Comparison of ENCODE assay signal across 8 mouse cellular contexts in genomic region chr7:84128661-84129060, GRCm38 (mm10). TPM values are rescaled to one million over a fixed set of nuclear protein-coding genes. Genes with fewer than 3 reads are reported as not detected.
DNase-seq lines count a peak whose midpoint lies in the region; ATAC-seq lines count a peak whose summit lies in the region.

No protein-coding gene starts in this region.

- no peak overlapping the region for H3K27ac ChIP-seq in forebrain, embryonic 16.5 days (ENCODE audit: low read length)
- no peak overlapping the region for H3K27ac ChIP-seq in forebrain, embryonic 10.5 days
- peak overlapping the region; percentile 44 for H3K27ac ChIP-seq in embryonic facial prominence, embryonic 14.5 days (replicated peaks; ENCODE audit: low read depth, low read length)
- peak overlapping the region; percentile 50; the same call in 1 of the 2 replicates for H3K27ac ChIP-seq in intestine, embryonic 16.5 days (ENCODE audit: low read length)

- H3K9me3 ChIP-seq in forebrain, embryonic 16.5 days (ENCODE audit: control insufficient read depth, low read length), result no peaks in the 10 kb centered on the region
- H3K9me3 ChIP-seq in forebrain, embryonic 10.5 days, result no peaks in the 10 kb centered on the region
- no peaks in the 10 kb centered on the region for H3K9me3 ChIP-seq in embryonic facial prominence, embryonic 14.5 days (ENCODE audit: control insufficient read depth, low read length)
- H3K9me3 ChIP-seq in intestine, embryonic 16.5 days (ENCODE audit: control insufficient read depth, low read length), result no peaks in the 10 kb centered on the region

- H3K9ac ChIP-seq in forebrain, embryonic 16.5 days (replicated peaks; ENCODE audit: low read depth, low read length), result no peak overlapping the region
- no peak overlapping the region for H3K9ac ChIP-seq in embryonic facial prominence, embryonic 14.5 days (ENCODE audit: low read depth, low read length)
- H3K9ac ChIP-seq in intestine, embryonic 16.5 days (ENCODE audit: low read depth, low read length), result 0 out of 2 replicates have a peak overlapping the region, but pooled peaks have one; percentile 14

- H3K27me3 ChIP-seq in forebrain, embryonic 16.5 days (replicated peaks; ENCODE audit: control insufficient read depth, insufficient read depth, low read length), result no peaks in the 10 kb centered on the region
- no peaks in the 10 kb centered on the region for H3K27me3 ChIP-seq in forebrain, embryonic 10.5 days (ENCODE audit: poor library complexity, severe bottlenecking)
- no peaks in the 10 kb centered on the region for H3K27me3 ChIP-seq in embryonic facial prominence, embryonic 14.5 days (replicated peaks; ENCODE audit: control insufficient read depth, insufficient read depth, low read length)
- no peaks in the 10 kb centered on the region for H3K27me3 ChIP-seq in intestine, embryonic 16.5 days (replicated peaks; ENCODE audit: control insufficient read depth, insufficient read depth, low read length)

- H3K36me3 ChIP-seq in forebrain, embryonic 16.5 days (ENCODE audit: control insufficient read depth, insufficient read depth), result no peaks in the 10 kb centered on the region
- H3K36me3 ChIP-seq in forebrain, embryonic 10.5 days (replicated peaks), result peaks cover 2% of the 10 kb centered on the region; the same call in 1 of the 2 replicates
- no peaks in the 10 kb centered on the region for H3K36me3 ChIP-seq in embryonic facial prominence, embryonic 14.5 days (ENCODE audit: control insufficient read depth, insufficient read depth, low read length)
- H3K36me3 ChIP-seq in intestine, embryonic 16.5 days (ENCODE audit: control insufficient read depth, insufficient read depth, low read length), result no peaks in the 10 kb centered on the region; the same call in 1 of the 2 replicates

- H3K4me2 ChIP-seq in forebrain, embryonic 16.5 days (ENCODE audit: low read length), result no peak overlapping the region
- no peak overlapping the region for H3K4me2 ChIP-seq in embryonic facial prominence, embryonic 14.5 days (ENCODE audit: low read depth, low read length)
- no peak overlapping the region for H3K4me2 ChIP-seq in intestine, embryonic 16.5 days (ENCODE audit: low read depth, low read length)

- no peak for DNase-seq in forebrain, embryonic 10.5 days (ENCODE audit: extremely low spot score, low spot score)
- DNase-seq in embryonic facial prominence, embryonic 14.5 days (ENCODE audit: low spot score), result peak; percentile 88
- peak; percentile 77 for DNase-seq in lung, postnatal 10 days
- DNase-seq in urinary bladder, postnatal 25 days (ENCODE audit: low spot score), result no peak
- DNase-seq in spleen, postnatal 10 days (ENCODE audit: low spot score in 2 of 2), result no peak
- DNase-seq in urinary bladder, postnatal 36 days (ENCODE audit: low spot score in 2 of 2), result no peak

- no peak overlapping the region for H3K4me3 ChIP-seq in forebrain, embryonic 16.5 days (replicated peaks; ENCODE audit: low read length)
- H3K4me3 ChIP-seq in forebrain, embryonic 10.5 days, result no peak overlapping the region
- no peak overlapping the region for H3K4me3 ChIP-seq in embryonic facial prominence, embryonic 14.5 days (ENCODE audit: low read depth, low read length)
- H3K4me3 ChIP-seq in intestine, embryonic 16.5 days (ENCODE audit: low read length), result no peak overlapping the region

- WGBS in forebrain, embryonic 16.5 days, result 60% methylated on average over 8 of the region's 8 CpGs
- 84% methylated on average over 8 of the region's 8 CpGs for WGBS in forebrain, embryonic 10.5 days
- WGBS in embryonic facial prominence, embryonic 14.5 days, result 43% methylated on average over 8 of the region's 8 CpGs
- WGBS in intestine, embryonic 16.5 days, result 57% methylated on average over 8 of the region's 8 CpGs

- peaks cover 28% of the 10 kb centered on the region for H3K4me1 ChIP-seq in forebrain, embryonic 16.5 days (replicated peaks; ENCODE audit: control insufficient read depth, insufficient read depth, low read length)
- H3K4me1 ChIP-seq in forebrain, embryonic 10.5 days, result peaks cover 18% of the 10 kb centered on the region
- peaks cover 17% of the 10 kb centered on the region for H3K4me1 ChIP-seq in embryonic facial prominence, embryonic 14.5 days (ENCODE audit: control insufficient read depth, insufficient read depth, low read length)
- peaks cover 27% of the 10 kb centered on the region for H3K4me1 ChIP-seq in intestine, embryonic 16.5 days (ENCODE audit: control insufficient read depth, insufficient read depth, low read length)

- ATAC-seq in forebrain, embryonic 16.5 days, result peak; percentile 51
- peak; percentile 88 for ATAC-seq in embryonic facial prominence, embryonic 14.5 days (ENCODE audit: low read depth)
- ATAC-seq in intestine, embryonic 16.5 days, result peak; percentile 50

RNA-seq across cellular contexts. Expression of gene Abhd17c, which starts 23.0 kb away (rescaled TPM):
- 26.2 and 36.1 TPM in 2 replicates for polyA plus RNA-seq in forebrain, embryonic 16.5 days (2015; fragmentation: Nextera tagmentation; extraction: Ambion mirVana)
- 12.3 and 15.7 TPM in 2 replicates for polyA plus RNA-seq in forebrain, embryonic 10.5 days (2016; fragmentation: Nextera tagmentation; extraction: Ambion mirVana)
- 32.8 and 34.9 TPM in 2 replicates for polyA plus RNA-seq in embryonic facial prominence, embryonic 14.5 days (2014; fragmentation: Nextera tagmentation; extraction: Ambion mirVana)
- 12.5 and 15.1 TPM in 2 replicates for polyA plus RNA-seq in intestine, embryonic 16.5 days (2015; fragmentation: Nextera tagmentation; extraction: Ambion mirVana)

RNA-seq across cellular contexts. Expression of gene Cemip, which starts 42.4 kb away (rescaled TPM):
- polyA plus RNA-seq in forebrain, embryonic 16.5 days (2015; fragmentation: Nextera tagmentation; extraction: Ambion mirVana), result 0.51 and 0.60 TPM in 2 replicates
- polyA plus RNA-seq in forebrain, embryonic 10.5 days (2016; fragmentation: Nextera tagmentation; extraction: Ambion mirVana), result 0.12 and 0.14 TPM in 2 replicates
- polyA plus RNA-seq in embryonic facial prominence, embryonic 14.5 days (2014; fragmentation: Nextera tagmentation; extraction: Ambion mirVana), result 1.1 TPM in 2 replicates
- 0.28 and 0.40 TPM in 2 replicates for polyA plus RNA-seq in intestine, embryonic 16.5 days (2015; fragmentation: Nextera tagmentation; extraction: Ambion mirVana)

Comparison
In these comparisons a context has a peak if more than half of its experiments do, and no peak if none do; other contexts are left out.
1. H3K27ac ChIP-seq: peak in embryonic facial prominence, embryonic 14.5 days (single experiment) and intestine, embryonic 16.5 days (single experiment); none in forebrain, embryonic 16.5 days (single experiment) and forebrain, embryonic 10.5 days (single experiment).
2. DNase-seq: peak in embryonic facial prominence, embryonic 14.5 days (single experiment) and lung, postnatal 10 days (single experiment); none in forebrain, embryonic 10.5 days (single experiment), urinary bladder, postnatal 25 days (single experiment), spleen, postnatal 10 days (0 of 2) and urinary bladder, postnatal 36 days (0 of 2).
3. Peak in every context shown above with its lines, with median percentiles within 50 percentile points of each other: ATAC-seq.